Mouse (Mus musculus) adrenal gland, postnatal 14 days (tissue): ENCODE data around the gene Fgd3. TPM values are rescaled to one million over a fixed set of nuclear protein-coding genes. Genes with fewer than 3 reads are reported as not detected.

Experiments
- DNase-seq: peaks from one replicate; pipeline ENCODE4 v3.0.0; 2021; ENCODE audit warnings: mixed read lengths
- total RNA-seq: library from RNA; stranded (reverse); gene quantifications from 2 replicates; pipeline ENCODE4 v1.2.3, GENCODE M21; 2021

The Fgd3 gene
- total RNA-seq, 1 experiment from 2014 or later = 2.7 TPM

- DNase-seq = peak; percentile 65
These were observed 12.7 kb downstream of the Fgd3 start for GRCm38 (mm10) chr13:49307311-49307969.

GRCm38 (mm10) chr13:49306771-49307310 lies 13.3 kb downstream of the Fgd3 start:
- peak; percentile 18 for DNase-seq

GRCm38 (mm10) chr13:49300771-49301170 lies 19.3 kb downstream of the Fgd3 start:
- no peak for DNase-seq

- no peak for DNase-seq
These were observed 21.4 kb downstream of the Fgd3 start for GRCm38 (mm10) chr13:49298514-49299381.

- no peak for DNase-seq
These were observed 23.8 kb downstream of the Fgd3 start for GRCm38 (mm10) chr13:49296270-49296669.

- no peak for DNase-seq
These were observed 26.0 kb downstream of the Fgd3 start for GRCm38 (mm10) chr13:49294108-49294507.

- DNase-seq = no peak
These were observed 28.2 kb downstream of the Fgd3 start for GRCm38 (mm10) chr13:49291949-49292348.

- DNase-seq = peak; percentile 44
These were observed 28.7 kb downstream of the Fgd3 start for GRCm38 (mm10) chr13:49291398-49291797.

GRCm38 (mm10) chr13:49287224-49287623 lies 32.9 kb downstream of the Fgd3 start:
- no peak for DNase-seq

- DNase-seq = no peak
These were observed 33.4 kb downstream of the Fgd3 start for GRCm38 (mm10) chr13:49286750-49287149.

- no peak for DNase-seq
These were observed 36.4 kb downstream of the Fgd3 start for GRCm38 (mm10) chr13:49283686-49284085.

GRCm38 (mm10) chr13:49282168-49282567 lies 37.9 kb downstream of the Fgd3 start:
- no peak for DNase-seq

- DNase-seq = peak; percentile 31
These were observed 48.0 kb downstream of the Fgd3 start for GRCm38 (mm10) chr13:49271831-49272765.

GRCm38 (mm10) chr13:49270500-49270899 lies 49.6 kb downstream of the Fgd3 start:
- no peak for DNase-seq

- no peak for DNase-seq
These were observed 52.5 kb downstream of the Fgd3 start for GRCm38 (mm10) chr13:49267645-49268044.

GRCm38 (mm10) chr13:49260036-49260722 lies 59.9 kb downstream of the Fgd3 start:
- no peak for DNase-seq

- DNase-seq = no peak
These were observed 62.2 kb downstream of the Fgd3 start for GRCm38 (mm10) chr13:49257819-49258313.

- DNase-seq = no peak
These were observed 67.4 kb downstream of the Fgd3 start for GRCm38 (mm10) chr13:49252746-49253145.

GRCm38 (mm10) chr13:49252113-49252512 lies 68.0 kb downstream of the Fgd3 start:
- DNase-seq = no peak

GRCm38 (mm10) chr13:49250716-49251517 lies 69.2 kb downstream of the Fgd3 start:
- no peak for DNase-seq
